Mouse (Mus musculus): ENCODE measurements around the gene Ndufv1. TPM values are rescaled to one million over a fixed set of nuclear protein-coding genes. Genes with fewer than 3 reads are reported as not detected.
"Not testable (repeated sequence)": the region's sequence is repeated elsewhere in the genome, so short reads cannot be mapped to it uniquely, and the experiment has no call there.

The Ndufv1 gene
- total and polyA plus RNA-seq, 3 experiments: 84.1 to 338 (median 191) TPM

DNA sequence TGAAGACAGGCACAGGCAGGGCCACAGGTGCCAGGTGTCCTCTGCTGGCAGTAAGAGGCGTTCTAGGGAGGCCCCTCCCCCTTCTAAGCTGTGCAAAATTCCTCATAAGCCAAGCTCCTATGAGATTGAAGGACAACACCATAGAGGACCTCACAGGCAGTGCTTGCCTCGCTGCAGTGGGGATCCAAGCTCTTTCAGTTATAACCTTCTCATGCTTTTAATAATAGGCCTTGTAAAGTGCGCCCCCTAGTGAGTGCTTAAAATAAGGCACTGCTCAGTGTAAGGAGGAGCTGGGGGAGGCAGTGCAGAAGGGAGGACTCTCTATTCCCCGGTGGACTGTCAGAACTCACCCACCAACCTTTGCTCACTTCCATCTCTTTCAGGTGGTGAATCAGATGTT is 32.3 kb downstream of the Ndufv1 start:
- Histone ChIP-seq H3K27me3 (ENCODE audit: insufficient read depth, low read length) (peaks cover 39% of the 10 kb centered on the region), H3K4me1 (ENCODE audit: insufficient read depth, low read depth, low read length) (peaks cover 5% of the 10 kb centered on the region), H3K4me3 (ENCODE audit: low read depth, low read length) (no peak overlapping the region; the same call in 1 of the 2 replicates), H3K9me3 (replicated peaks) (no peaks in the 10 kb centered on the region), H3K36me3 (replicated peaks) (no peaks in the 10 kb centered on the region)
- TF ChIP-seq TAL1 (conservative IDR thresholded peaks at IDR 0.05; ENCODE audit: low read depth, low read length): no peak
- TF ChIP-seq CTCF (IDR thresholded peaks at IDR 0.05; ENCODE audit: low read depth, low read length): peak; percentile 78
- DNase-seq (ENCODE audit: low spot score) (peak; percentile 71), ATAC-seq (ENCODE audit: extremely low read depth, insufficient number of reproducible peaks, low FRiP score, poor library complexity, severe bottlenecking) (peak; percentile 45; the same call in 1 of the 2 replicates)

DNA sequence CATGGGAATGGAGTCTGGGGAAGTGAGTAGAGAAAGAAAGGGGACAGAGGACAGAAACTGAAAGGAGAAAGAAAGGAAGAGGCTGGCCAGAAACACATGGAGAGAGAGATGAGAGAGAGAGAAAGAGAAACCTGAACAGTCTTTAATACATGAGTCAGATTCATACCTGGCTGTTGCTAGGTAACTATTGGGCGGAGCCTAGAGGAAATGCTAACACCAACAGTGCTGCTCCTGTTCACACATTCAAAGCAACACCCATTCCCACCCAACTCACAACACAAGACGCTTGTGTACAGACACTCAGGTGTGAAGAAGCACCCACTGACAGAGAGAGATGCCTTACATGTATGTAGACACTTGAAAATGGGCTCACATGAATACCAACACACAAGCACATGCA is 36.7 kb downstream of the Ndufv1 start:
- DNase-seq (ENCODE audit: low spot score) (no peak), ATAC-seq (ENCODE audit: extremely low read depth, insufficient number of reproducible peaks, low FRiP score, poor library complexity, severe bottlenecking) (no peak)
- Histone ChIP-seq H3K36me3 (replicated peaks) (no peaks in the 10 kb centered on the region), H3K9me3 (replicated peaks) (no peaks in the 10 kb centered on the region), H3K27me3 (ENCODE audit: insufficient read depth, low read length) (peaks cover 49% of the 10 kb centered on the region), H3K4me1 (ENCODE audit: insufficient read depth, low read depth, low read length) (peaks cover 5% of the 10 kb centered on the region), H3K4me3 (ENCODE audit: low read depth, low read length) (no peak overlapping the region)
- no peak for TF ChIP-seq GATA2 (IDR thresholded peaks at IDR 0.05; ENCODE audit: borderline replicate concordance, low read depth, low read length)
- TF ChIP-seq CTCF (IDR thresholded peaks at IDR 0.05; ENCODE audit: low read depth, low read length): no peak
- no peak for TF ChIP-seq GATA1 (IDR thresholded peaks at IDR 0.05; ENCODE audit: borderline replicate concordance, low read length)
- TF ChIP-seq POLR2AphosphoS5 (IDR thresholded peaks at IDR 0.05; ENCODE audit: insufficient replicate concordance, low read depth, low read length): no peak
- no peak for TF ChIP-seq TAL1 (conservative IDR thresholded peaks at IDR 0.05; ENCODE audit: low read depth, low read length)

DNA sequence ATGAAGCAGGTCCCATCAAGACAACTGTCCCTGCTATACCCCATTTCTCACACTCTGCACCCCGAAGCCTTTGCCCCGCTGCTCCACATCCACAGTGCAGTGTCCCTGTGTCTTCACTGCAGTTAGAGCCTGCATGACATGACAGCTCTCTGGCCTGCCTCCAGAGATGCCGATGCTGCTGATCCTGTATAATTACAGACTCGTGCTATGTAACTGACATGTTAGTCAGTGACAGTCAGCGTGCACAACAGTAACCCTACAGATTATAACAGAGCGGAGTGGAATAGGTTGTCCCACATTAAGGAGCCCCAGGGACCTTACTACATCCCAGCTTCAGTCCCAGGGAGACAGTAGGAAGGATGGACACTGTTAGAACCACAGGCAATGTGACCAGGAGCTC is 38.0 kb downstream of the Ndufv1 start:
- not testable (repeated sequence) for ATAC-seq (ENCODE audit: extremely low read depth, insufficient number of reproducible peaks, low FRiP score, poor library complexity, severe bottlenecking); H3K9me3 ChIP-seq (replicated peaks); H3K4me1 ChIP-seq (ENCODE audit: insufficient read depth, low read depth, low read length); DNase-seq (ENCODE audit: low spot score); H3K4me3 ChIP-seq (ENCODE audit: low read depth, low read length); H3K36me3 ChIP-seq (replicated peaks)
- peaks cover 43% of the 10 kb centered on the region for H3K27me3 ChIP-seq (ENCODE audit: insufficient read depth, low read length)

DNA sequence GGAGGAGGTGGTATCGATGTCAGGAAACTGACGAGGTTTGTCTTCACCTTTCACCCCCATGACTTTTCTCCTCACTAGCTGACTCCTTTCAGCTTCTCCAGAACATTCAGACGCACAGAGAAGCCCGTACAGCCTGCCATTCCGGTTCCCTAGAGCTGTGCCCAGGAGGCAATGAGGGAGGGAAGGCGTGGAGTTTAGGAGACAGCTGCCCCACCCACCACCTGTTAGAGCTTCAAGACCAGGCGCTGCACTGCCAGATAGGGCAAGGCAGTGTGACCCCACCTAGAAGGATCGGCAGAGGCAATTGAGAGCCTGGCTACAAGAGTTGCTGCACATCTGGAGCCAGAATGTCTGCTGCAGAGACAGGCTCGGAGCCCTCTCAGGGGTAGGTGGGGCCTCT is 40.4 kb downstream of the Ndufv1 start, which contains the start of gene Aldh3b2:
Gene Aldh3b2, plus strand, starts transcription at position 100 of the 400 bp plus-strand sequence.
- TF ChIP-seq TAL1 (conservative IDR thresholded peaks at IDR 0.05; ENCODE audit: low read depth, low read length) (no peak), CTCF (IDR thresholded peaks at IDR 0.05; ENCODE audit: low read depth, low read length) (no peak), GATA2 (IDR thresholded peaks at IDR 0.05; ENCODE audit: borderline replicate concordance, low read depth, low read length) (no peak), GATA1 (IDR thresholded peaks at IDR 0.05; ENCODE audit: borderline replicate concordance, low read length) (no peak), POLR2AphosphoS5 (IDR thresholded peaks at IDR 0.05; ENCODE audit: insufficient replicate concordance, low read depth, low read length) (no peak)
- Histone ChIP-seq H3K4me1 (ENCODE audit: insufficient read depth, low read depth, low read length) (no peaks in the 10 kb centered on the region), H3K27me3 (ENCODE audit: insufficient read depth, low read length) (peaks cover 48% of the 10 kb centered on the region), H3K36me3 (replicated peaks) (no peaks in the 10 kb centered on the region), H3K4me3 (ENCODE audit: low read depth, low read length) (no peak within 1 kb of the TSS), H3K9me3 (replicated peaks) (no peaks in the 10 kb centered on the region)
- ATAC-seq (ENCODE audit: extremely low read depth, insufficient number of reproducible peaks, low FRiP score, poor library complexity, severe bottlenecking): no peak
- DNase-seq (ENCODE audit: low spot score): no peak

DNA sequence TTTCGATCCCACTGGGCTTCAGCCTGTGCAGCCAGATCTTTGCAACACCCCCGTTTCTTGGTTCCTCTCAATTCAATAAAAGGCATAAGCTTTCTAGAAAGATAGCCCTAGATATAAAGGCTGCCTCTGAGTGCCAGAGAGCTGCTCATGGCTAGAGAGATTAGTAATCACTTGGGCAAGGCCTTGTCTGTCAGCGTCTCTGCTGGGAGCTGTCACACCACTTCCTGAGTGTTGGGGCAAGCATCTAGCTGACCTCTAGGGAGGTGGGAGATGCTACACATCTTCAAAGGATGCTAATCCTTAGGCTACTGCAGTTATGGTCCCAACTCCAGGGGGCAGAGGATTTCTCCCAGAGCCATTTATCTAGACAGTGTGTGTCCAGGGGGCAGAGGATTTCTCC is 45.3 kb downstream of the Ndufv1 start:
- no peaks in the 10 kb centered on the region for H3K4me1 ChIP-seq (ENCODE audit: insufficient read depth, low read depth, low read length)
- ATAC-seq (ENCODE audit: extremely low read depth, insufficient number of reproducible peaks, low FRiP score, poor library complexity, severe bottlenecking): no peak
- DNase-seq (ENCODE audit: low spot score): no peak
- H3K4me3 ChIP-seq (ENCODE audit: low read depth, low read length): no peak overlapping the region
- no peaks in the 10 kb centered on the region for H3K36me3 ChIP-seq (replicated peaks)
- H3K27me3 ChIP-seq (ENCODE audit: insufficient read depth, low read length): peaks cover 29% of the 10 kb centered on the region
- no peak for TF ChIP-seq CTCF (IDR thresholded peaks at IDR 0.05; ENCODE audit: low read depth, low read length)
- TF ChIP-seq GATA2 (IDR thresholded peaks at IDR 0.05; ENCODE audit: borderline replicate concordance, low read depth, low read length): no peak
- no peak for TF ChIP-seq POLR2AphosphoS5 (IDR thresholded peaks at IDR 0.05; ENCODE audit: insufficient replicate concordance, low read depth, low read length)
- no peak for TF ChIP-seq TAL1 (conservative IDR thresholded peaks at IDR 0.05; ENCODE audit: low read depth, low read length)
- TF ChIP-seq GATA1 (IDR thresholded peaks at IDR 0.05; ENCODE audit: borderline replicate concordance, low read length): no peak
- no peaks in the 10 kb centered on the region for H3K9me3 ChIP-seq (replicated peaks)

DNA sequence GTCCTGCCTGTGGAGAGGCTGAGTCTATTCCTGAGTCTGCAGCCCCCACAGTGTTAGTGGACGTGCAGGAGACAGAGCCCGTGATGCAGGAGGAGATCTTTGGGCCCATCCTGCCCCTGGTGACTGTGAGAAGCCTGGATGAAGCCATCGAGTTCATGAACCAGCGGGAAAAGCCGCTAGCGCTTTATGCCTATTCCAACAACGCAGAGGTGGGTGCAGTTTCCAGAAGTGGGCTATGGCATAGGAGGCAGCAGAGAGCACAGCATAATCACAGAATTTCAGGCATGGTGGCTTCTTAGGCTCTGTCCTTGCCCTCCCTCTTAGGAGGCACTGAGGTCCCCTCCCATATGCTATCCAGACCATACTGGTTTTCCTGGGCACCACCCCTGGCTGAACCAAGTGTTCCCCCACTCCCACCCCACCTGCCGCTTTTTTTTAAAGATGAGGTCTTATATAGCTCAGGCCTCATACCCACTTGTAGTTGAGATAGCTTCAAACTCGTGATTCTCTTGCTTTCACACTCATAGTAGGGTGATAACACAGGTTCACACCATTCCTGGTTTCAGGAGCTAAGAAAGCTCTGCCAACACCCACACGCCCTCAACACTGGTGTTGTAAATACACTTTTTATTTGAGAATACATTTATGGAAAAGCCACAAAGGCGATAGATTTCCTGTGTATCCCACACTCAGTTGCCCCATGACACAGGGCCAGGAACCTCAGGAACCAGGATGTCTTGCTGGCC is 46.1 kb downstream of the Ndufv1 start:
- ATAC-seq (ENCODE audit: extremely low read depth, insufficient number of reproducible peaks, low FRiP score, poor library complexity, severe bottlenecking) (no peak), DNase-seq (ENCODE audit: low spot score) (no peak)
- Histone ChIP-seq H3K9me3 (replicated peaks) (no peaks in the 10 kb centered on the region), H3K27me3 (ENCODE audit: insufficient read depth, low read length) (peaks cover 27% of the 10 kb centered on the region), H3K4me3 (ENCODE audit: low read depth, low read length) (no peak overlapping the region), H3K4me1 (ENCODE audit: insufficient read depth, low read depth, low read length) (no peaks in the 10 kb centered on the region), H3K36me3 (replicated peaks) (no peaks in the 10 kb centered on the region)
- no peak for TF ChIP-seq CTCF (IDR thresholded peaks at IDR 0.05; ENCODE audit: low read depth, low read length)
- TF ChIP-seq GATA2 (IDR thresholded peaks at IDR 0.05; ENCODE audit: borderline replicate concordance, low read depth, low read length): no peak
- TF ChIP-seq TAL1 (conservative IDR thresholded peaks at IDR 0.05; ENCODE audit: low read depth, low read length): no peak
- no peak for TF ChIP-seq GATA1 (IDR thresholded peaks at IDR 0.05; ENCODE audit: borderline replicate concordance, low read length)
- no peak for TF ChIP-seq POLR2AphosphoS5 (IDR thresholded peaks at IDR 0.05; ENCODE audit: insufficient replicate concordance, low read depth, low read length)
